Mouse (Mus musculus) erythroid progenitor cell, adult 5-6 weeks (primary cell): Measurements from ENCODE around the gene Plscr4. TPM values are rescaled to one million over a fixed set of nuclear protein-coding genes. Genes with fewer than 3 reads are reported as not detected.
A peak's percentile ranks its signal among the peaks of the same experiment; 100 is the strongest.

Experiments
- ATAC-seq: replicated peaks from 2 replicates; pipeline ENCODE4 v1.8.0; 2016; ENCODE audit warnings: moderate number of reproducible peaks, mild to moderate bottlenecking, moderate TSS enrichment, inconsistent platforms; ENCODE audit not compliant: poor library complexity, low FRiP score, severe bottlenecking
- total RNA-seq, 2 experiments: library from RNA; stranded (forward) in 1 of 2; stranded (reverse) in 1 of 2; fragments of 150-400 nt in 1 of 2; fragments of 186-747, 209-891 nt in 1 of 2; gene quantifications; 2 replicates each; pipeline versions ENCODE4 v1.2.3 to v1.2.4; 2015 to 2017; ENCODE audit warnings: low replicate concordance in 2 of 2

The Plscr4 gene
- total RNA-seq (2015; ENCODE audit: low replicate concordance) (0.36 and 8.0 TPM in 2 replicates), total RNA-seq (2017; ENCODE audit: low replicate concordance) (3.7 and 3.9 TPM in 2 replicates)

DNA sequence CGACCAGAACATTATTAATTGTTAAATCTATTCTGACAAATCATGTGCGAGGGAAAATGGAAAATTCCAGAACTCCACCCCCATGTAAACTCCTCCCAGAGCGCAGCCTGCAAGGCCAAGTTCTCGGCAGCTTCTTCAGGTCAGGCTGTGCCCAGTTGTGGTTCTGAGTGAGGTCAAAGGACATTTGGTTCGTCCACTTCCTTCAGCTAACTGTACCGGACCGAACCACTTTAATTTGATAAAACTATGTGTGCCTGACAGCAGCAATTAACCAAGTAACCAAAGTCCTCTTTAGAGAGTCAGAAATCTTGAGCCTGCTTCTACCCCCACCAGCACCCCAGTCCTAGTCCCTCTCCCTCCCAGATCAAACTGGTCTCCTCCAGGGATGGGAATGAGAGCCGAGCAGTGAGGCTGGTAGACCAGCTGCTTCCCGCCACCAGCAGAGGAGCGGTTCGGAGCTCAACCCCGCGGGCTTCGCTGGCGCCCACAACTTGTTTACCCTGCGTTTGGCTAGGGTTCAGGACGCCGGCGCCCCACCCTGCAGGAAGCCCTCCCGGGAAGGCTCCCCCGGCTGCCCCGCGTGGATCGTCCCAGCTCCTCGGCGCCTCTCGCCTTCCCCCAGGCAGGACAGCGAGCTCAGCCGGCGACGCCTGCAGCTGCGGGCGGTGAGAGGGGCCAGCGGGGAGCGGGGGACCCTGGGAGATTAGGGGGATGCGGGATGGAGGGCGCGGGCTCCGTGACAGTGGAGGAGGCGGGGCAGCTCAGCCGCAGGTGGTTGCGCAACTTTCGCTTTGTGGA is at the start of gene Plscr4:
Gene Plscr4, plus strand, starts transcription at position 113 of the 798 bp plus-strand sequence.
- ATAC-seq = peak; percentile 85

DNA sequence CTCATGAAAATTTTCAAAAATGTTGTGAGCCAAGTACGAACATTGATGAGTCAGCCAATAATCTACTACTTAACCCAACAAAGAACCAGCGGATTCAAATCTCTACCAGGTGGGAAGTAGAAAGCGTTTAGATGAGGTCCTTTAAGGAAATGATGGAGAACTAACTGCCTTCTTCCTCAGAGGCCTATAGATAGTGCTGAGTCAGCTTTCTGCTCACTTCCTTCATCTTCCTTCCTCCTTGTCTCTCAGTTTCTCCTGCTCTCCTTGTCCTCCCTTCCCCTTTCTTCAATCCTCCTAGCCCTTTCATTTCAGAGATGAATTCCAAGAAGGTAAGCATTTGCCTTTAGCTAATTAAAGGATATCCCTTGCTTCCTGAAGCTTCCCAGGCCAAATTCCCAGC is 46.9 kb upstream of the Plscr4 start:
- ATAC-seq = no peak

DNA sequence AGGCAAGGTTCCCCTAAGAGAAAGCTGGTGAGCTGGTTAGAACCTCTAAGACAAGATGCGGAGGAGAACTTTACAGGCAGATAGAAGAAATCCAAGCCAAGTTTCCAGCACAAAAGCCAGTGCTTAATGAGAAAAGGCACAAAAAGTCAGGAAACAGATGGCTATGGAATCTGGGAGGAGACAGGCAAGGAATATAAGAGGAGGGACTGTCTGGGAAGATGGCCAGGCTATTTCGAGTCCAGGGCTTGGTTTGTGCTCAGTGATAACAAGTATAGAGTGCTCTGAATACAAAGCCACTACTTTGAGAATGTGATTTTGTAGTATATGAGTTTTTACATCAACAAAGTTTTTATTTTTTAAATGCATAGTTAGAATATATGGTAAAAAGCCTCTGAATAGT is 45.1 kb upstream of the Plscr4 start:
- ATAC-seq = no peak

- no peak for ATAC-seq
Observed at GRCm38 (mm10) chr9:92413684-92414083, 43.5 kb upstream of the Plscr4 start.

- ATAC-seq = no peak
Observed at GRCm38 (mm10) chr9:92437781-92438180, 19.4 kb upstream of the Plscr4 start.

DNA sequence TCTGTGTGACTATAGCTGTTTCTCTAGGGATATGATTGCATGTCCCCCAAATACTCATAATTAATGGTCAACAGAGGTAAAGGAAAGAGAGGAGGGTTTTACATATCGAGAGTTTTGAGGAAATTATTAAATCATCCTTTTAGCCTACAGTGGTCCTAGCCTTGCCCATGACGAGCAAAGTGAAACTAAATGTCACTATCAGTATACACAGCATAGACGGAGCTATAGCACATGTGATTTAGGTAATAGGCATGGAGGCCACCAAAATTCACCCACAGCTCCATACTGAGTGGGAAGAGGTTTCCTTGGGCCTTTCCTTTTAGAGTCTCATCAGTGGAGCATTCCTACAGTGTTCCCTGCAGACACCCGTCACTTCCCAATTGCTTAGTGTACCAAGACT is 15.7 kb upstream of the Plscr4 start:
- ATAC-seq = peak; percentile 48; the same call in 1 of the 2 replicates

GRCm38 (mm10) chr9:92444536-92444935 is 12.6 kb upstream of the Plscr4 start:
- ATAC-seq = no peak

DNA sequence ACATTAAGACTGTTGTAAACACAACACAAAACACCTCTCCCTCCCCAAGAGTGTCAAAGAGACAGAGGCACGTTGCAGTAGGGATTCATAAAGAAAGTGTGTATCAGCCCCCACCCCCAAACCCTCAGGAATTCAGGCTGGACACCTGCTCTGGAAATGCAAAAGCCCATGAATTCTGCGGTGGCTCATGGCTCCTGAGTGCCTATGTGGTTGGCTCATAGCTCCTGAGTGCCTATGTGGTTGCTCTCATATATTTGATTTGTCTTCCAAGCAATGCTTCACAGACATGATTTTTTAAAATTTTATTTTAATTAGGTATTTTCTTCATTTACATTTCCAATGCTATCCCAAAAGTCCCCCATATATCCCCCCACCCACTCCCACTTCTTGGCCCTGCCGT is 568 bp upstream of the Plscr4 start:
- no peak for ATAC-seq

GRCm38 (mm10) chr9:92458059-92458402 is 858 bp downstream of the Plscr4 start:
- peak; percentile 20 for ATAC-seq

DNA sequence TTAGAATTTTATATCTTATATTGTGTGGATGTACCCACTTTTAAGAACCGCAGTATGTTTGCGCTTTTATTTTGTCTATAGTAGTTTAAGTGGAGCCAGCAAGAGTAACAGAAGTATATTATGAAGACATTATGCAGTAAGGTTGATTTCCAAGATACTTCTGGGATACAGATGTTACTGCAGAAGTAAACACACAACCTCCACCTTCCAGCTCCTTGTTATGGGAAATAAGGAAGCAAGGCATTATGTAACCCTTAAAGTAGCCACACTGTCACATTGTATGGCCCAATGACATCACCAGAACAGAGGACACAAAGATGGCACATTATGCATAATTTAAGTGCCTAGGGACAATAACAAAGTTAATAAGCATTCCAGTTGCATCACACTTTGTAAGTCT is 1.2 kb downstream of the Plscr4 start:
- ATAC-seq = no peak

- no peak for ATAC-seq
Observed at GRCm38 (mm10) chr9:92467724-92468123, 10.6 kb downstream of the Plscr4 start.

DNA sequence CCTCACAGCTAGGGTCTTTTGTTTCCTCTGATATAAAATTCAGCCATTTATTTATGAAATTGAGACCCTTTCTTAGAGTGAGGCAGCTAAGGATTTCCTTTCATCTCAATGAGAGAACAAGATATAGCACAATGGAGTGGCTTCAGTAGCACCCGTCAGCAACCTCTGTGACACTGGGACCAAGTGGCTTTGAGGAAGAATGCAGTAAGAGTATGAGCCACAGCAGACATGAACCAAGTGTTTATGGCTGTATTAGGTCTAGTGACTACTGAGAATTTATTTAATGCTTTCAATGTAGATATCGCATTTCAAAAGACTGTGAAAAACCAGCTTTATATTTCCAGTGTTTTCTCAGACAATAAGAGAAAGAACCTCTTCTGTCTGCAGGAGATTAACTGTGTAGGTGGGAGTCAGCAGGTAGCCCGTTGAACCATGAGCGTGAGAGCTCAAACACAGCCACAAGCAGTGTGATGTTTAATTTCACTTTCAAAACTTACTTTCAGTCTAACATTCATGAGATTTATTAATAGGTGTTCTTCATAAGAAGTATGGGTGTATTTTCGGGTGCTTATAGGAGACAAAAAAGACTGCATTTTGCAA is 15.2 kb downstream of the Plscr4 start:
- ATAC-seq = no peak

DNA sequence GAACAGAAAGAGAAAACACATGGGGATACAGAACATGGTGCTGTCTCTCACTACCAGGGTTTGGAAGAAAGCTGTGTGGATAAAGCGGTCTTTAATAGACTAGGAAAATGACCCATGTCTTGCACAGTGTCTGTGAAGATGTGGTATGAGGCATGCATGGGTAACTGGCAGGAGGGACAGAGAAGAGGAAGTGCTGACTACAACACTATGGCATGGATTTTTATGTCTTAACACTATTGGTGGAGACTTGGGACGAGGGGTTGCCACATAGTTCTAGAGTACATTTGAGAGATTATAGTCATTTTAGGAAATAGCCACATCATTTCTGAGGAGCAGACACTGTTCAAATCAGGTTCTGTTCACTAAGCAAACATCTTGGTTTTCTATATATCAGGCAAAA is 16.0 kb downstream of the Plscr4 start:
- no peak for ATAC-seq

DNA sequence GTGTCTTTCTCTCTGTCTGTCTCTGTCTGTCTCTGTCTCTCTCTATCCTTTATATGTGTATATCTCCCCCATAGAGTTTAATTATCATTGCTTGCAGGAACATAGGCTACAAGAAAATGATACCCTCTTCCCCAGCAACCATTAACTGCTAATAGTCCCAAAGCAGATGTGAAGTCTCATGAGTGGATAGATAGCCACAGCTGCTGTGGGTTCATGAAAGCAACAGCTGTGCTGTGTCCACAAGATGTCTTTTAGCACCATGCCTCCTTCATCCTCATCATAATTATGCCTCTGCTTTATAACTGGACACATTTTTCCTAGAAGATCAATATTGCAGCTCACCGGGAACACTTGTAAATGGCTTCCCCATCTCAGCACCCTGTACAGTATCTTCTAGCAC is 17.1 kb downstream of the Plscr4 start:
- no peak for ATAC-seq

GRCm38 (mm10) chr9:92481663-92482062 is 24.5 kb downstream of the Plscr4 start:
- no peak for ATAC-seq

DNA sequence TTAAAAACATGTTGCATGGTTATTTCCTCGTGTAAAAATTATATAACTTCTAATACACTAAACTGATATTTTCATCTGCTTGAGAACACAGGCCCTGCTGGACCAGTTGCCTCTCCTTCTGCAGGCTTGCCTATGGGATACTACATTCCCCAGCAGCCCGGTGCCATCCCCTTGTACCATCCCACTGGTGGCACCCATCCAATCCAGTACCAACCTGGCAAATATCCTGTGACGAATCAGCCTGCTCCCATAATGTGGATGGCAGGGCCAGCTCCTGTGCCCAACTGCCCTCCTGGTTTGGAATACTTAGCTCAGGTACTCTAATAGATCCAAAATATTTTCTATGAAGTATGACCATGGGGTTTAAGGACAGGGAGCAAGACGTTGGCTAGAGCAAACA is 25.4 kb downstream of the Plscr4 start:
- ATAC-seq = no peak

DNA sequence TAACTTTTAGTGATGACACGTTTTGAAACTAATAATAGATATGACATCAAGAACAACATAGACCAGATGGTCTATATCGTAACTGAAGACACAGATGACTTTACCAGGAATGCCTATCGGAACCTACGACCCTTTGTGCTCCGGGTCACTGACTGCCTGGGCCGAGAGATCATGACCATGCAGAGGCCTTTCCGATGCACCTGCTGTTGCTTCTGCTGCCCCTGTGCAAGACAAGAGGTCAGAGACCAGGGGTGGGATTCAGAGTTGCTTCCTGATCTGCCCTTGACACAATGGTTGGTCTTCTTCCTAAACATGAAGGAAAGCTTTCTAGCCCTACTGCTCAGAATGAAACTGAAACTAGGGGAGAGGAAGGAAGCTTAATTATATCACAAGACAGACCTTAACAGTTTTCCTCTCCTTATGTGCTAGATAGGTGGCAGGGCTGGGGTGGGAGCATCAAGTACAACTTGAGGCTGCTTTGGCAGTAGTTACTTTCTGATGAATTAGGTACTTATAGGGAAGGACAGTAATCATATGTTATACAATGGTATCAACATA is 27.6 kb downstream of the Plscr4 start:
- ATAC-seq = no peak

- no peak for ATAC-seq
Observed at GRCm38 (mm10) chr9:92489857-92490256, 32.7 kb downstream of the Plscr4 start.

- ATAC-seq = no peak
Observed at GRCm38 (mm10) chr9:92490319-92490718, 33.1 kb downstream of the Plscr4 start.

GRCm38 (mm10) chr9:92491274-92491673 is 34.1 kb downstream of the Plscr4 start:
- no peak for ATAC-seq

DNA sequence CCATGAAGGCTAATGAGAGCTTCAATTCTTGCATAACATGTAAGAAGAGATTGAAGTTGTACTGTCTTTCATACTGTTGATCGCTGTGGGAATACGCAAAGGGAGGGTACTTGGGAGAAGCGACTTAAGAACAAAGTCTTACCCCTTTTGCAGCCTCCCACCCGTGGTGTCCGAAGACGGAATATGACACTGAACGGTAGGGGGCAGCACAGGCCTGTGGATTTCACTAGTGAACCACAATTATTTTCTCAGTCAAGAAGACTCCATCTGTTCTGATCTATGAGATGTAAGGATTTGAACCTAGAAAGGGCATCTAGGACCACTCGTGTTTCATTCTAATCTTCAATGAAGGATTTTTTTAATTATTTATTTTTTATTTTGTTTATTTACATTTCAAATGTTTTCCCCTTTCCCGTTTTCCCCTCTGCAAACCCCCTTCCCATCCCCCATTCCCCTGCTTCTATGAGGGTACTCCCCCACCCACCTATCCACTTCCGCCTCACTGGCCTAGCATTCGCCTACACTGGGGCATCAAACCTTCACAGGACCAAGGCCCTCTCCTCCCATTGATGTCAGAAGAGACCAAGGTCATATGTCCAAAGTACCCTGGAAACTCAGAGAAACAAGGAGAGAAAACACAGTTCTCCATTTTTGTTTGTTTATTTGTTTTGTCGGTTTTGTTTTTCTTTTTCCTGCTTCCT is 42.7 kb downstream of the Plscr4 start:
- no peak for ATAC-seq
